Comparison of ENCODE assay signal across 24 mouse cellular contexts in genomic region chr14:61090955-61091354, GRCm38 (mm10). TPM values are rescaled to one million over a fixed set of nuclear protein-coding genes. Genes with fewer than 3 reads are reported as not detected.
DNase-seq lines count a peak whose midpoint lies in the region; ATAC-seq and TF ChIP-seq lines count a peak whose summit lies in the region.
"Had no signal": no experiment of that assay in that cellular context is flagged by ENCODE, and none has a peak within 500 bp of the region (broad histone marks: within the 10 kb centered on the region; RNA-seq: fewer than 3 reads in every experiment).

No protein-coding gene starts in this region.

- no peak overlapping the region for H3K27ac ChIP-seq in forebrain, postnatal 0 days (ENCODE audit: low read depth, low read length)
- H3K27ac ChIP-seq in forebrain, embryonic 11.5 days (ENCODE audit: low read depth, low read length): no peak overlapping the region
- H3K27ac ChIP-seq in layer of hippocampus, adult 2 months: no peak overlapping the region; the same call in 1 of the 2 replicates
- no peak overlapping the region for H3K27ac ChIP-seq in thymus, adult 2 months (ENCODE audit: control insufficient read depth, insufficient read depth, low read length)
- H3K27ac ChIP-seq: heart, embryonic 13.5 days; hindbrain, embryonic 13.5 days; limb, embryonic 13.5 days; liver, embryonic 14.5 days; lung, embryonic 15.5 days; stomach, embryonic 15.5 days had no signal

- H3K9ac ChIP-seq in forebrain, postnatal 0 days: no peak overlapping the region
- H3K9ac ChIP-seq in forebrain, embryonic 11.5 days (ENCODE audit: low read length): no peak overlapping the region
- H3K9ac ChIP-seq: heart, embryonic 13.5 days; hindbrain, embryonic 13.5 days; limb, embryonic 13.5 days; liver, embryonic 14.5 days; lung, embryonic 15.5 days; stomach, embryonic 15.5 days had no signal

- no peak overlapping the region for H3K4me3 ChIP-seq in forebrain, postnatal 0 days (ENCODE audit: low read depth, low read length)
- H3K4me3 ChIP-seq in forebrain, embryonic 11.5 days (ENCODE audit: low read depth, low read length): no peak overlapping the region
- H3K4me3 ChIP-seq in layer of hippocampus, adult 2 months: no peak overlapping the region
- H3K4me3 ChIP-seq in thymus, adult 2 months (ENCODE audit: control insufficient read depth, insufficient read depth, low read length): no peak overlapping the region
- H3K4me3 ChIP-seq: heart, embryonic 13.5 days; hindbrain, embryonic 13.5 days; limb, embryonic 13.5 days; lung, embryonic 15.5 days; stomach, embryonic 15.5 days had no signal

- no peaks in the 10 kb centered on the region for H3K9me3 ChIP-seq in forebrain, postnatal 0 days (ENCODE audit: low read length)
- H3K9me3 ChIP-seq in forebrain, embryonic 11.5 days (ENCODE audit: control insufficient read depth, low read length): no peaks in the 10 kb centered on the region
- H3K9me3 ChIP-seq: heart, embryonic 13.5 days; hindbrain, embryonic 13.5 days; limb, embryonic 13.5 days; lung, embryonic 15.5 days; stomach, embryonic 15.5 days had no signal

- H3K4me2 ChIP-seq in forebrain, postnatal 0 days (ENCODE audit: low read depth): no peak overlapping the region
- no peak overlapping the region for H3K4me2 ChIP-seq in forebrain, embryonic 11.5 days (ENCODE audit: low read depth, low read length, severe bottlenecking)
- H3K4me2 ChIP-seq: heart, embryonic 13.5 days; hindbrain, embryonic 13.5 days; limb, embryonic 13.5 days; lung, embryonic 15.5 days; midbrain, embryonic 11.5 days; stomach, embryonic 15.5 days had no signal

- WGBS in forebrain, postnatal 0 days: 48% methylated on average over 5 of the region's 5 CpGs
- 83% methylated on average over 5 of the region's 5 CpGs for WGBS in forebrain, embryonic 11.5 days
- 87% methylated on average over 5 of the region's 5 CpGs for WGBS in thymus, adult 2 months

- no peak for TF ChIP-seq CTCF in forebrain, postnatal 0 days (IDR thresholded peaks at IDR 0.05; ENCODE audit: low read depth)
- no peak for TF ChIP-seq CTCF in layer of hippocampus, adult 2 months (conservative IDR thresholded peaks at IDR 0.05)
- no peak for TF ChIP-seq CTCF in thymus, adult 2 months (IDR thresholded peaks at IDR 0.05; ENCODE audit: borderline replicate concordance, control insufficient read depth, extremely low read depth, insufficient read depth, low read length, poor library complexity)

- DNase-seq in forebrain, postnatal 0 days: peak; percentile 55
- no peak for DNase-seq in forebrain, embryonic 11.5 days (ENCODE audit: low spot score)
- DNase-seq in right cerebral cortex, adult 2 months (ENCODE audit: low spot score in 2 of 2): peak; percentile 21 to 23
- no peak for DNase-seq in right cerebral cortex, postnatal 14 days
- DNase-seq in layer of hippocampus, adult 2 months (ENCODE audit: low spot score in 2 of 2): peak; percentile 59 to 81
- peak; percentile 7 to 10 for DNase-seq in right cerebral cortex, postnatal 36 days (ENCODE audit: low spot score in 2 of 2)
- DNase-seq in adrenal gland, postnatal 25 days: no peak
- no peak for DNase-seq in thymus, adult 2 months
- DNase-seq: adrenal gland, postnatal 36 days; cerebellum, adult 8-10 months; gastrocnemius, postnatal 10 days; kidney, adult 8-10 months; kidney, postnatal 14 days; lung, postnatal 4 days had no signal

- ATAC-seq in forebrain, postnatal 0 days: peak; percentile 65
- no peak for ATAC-seq in forebrain, embryonic 11.5 days (replicated peaks; ENCODE audit: low FRiP score)
- ATAC-seq: inflammation-experienced regulatory T-cells, adult 6 months had no signal

- TF ChIP-seq POLR2A in thymus, adult 2 months (IDR thresholded peaks at IDR 0.05; ENCODE audit: control insufficient read depth, extremely low read depth, insufficient read depth, low read length, poor library complexity): no peak

- H3K4me1 ChIP-seq in forebrain, postnatal 0 days (ENCODE audit: insufficient read depth): no peaks in the 10 kb centered on the region
- no peaks in the 10 kb centered on the region for H3K4me1 ChIP-seq in forebrain, embryonic 11.5 days (replicated peaks; ENCODE audit: control insufficient read depth, insufficient read depth, low read length)
- H3K4me1 ChIP-seq in thymus, adult 2 months (replicated peaks; ENCODE audit: control insufficient read depth, insufficient read depth, low read length): no peaks in the 10 kb centered on the region
- H3K4me1 ChIP-seq: heart, embryonic 13.5 days; hindbrain, embryonic 13.5 days; limb, embryonic 13.5 days; lung, embryonic 15.5 days; stomach, embryonic 15.5 days had no signal

- no peaks in the 10 kb centered on the region for H3K27me3 ChIP-seq in forebrain, postnatal 0 days (ENCODE audit: insufficient read depth, low read length)
- no peaks in the 10 kb centered on the region for H3K27me3 ChIP-seq in forebrain, embryonic 11.5 days (ENCODE audit: control insufficient read depth, insufficient read depth, low read length)
- H3K27me3 ChIP-seq in thymus, adult 2 months (ENCODE audit: control insufficient read depth, insufficient read depth, low read length): no peaks in the 10 kb centered on the region
- H3K27me3 ChIP-seq: CH12.LX; heart, embryonic 13.5 days; hindbrain, embryonic 13.5 days; limb, embryonic 13.5 days; lung, embryonic 15.5 days; stomach, embryonic 15.5 days had no signal

- H3K36me3 ChIP-seq in forebrain, postnatal 0 days (ENCODE audit: insufficient read depth): no peaks in the 10 kb centered on the region
- H3K36me3 ChIP-seq in forebrain, embryonic 11.5 days (ENCODE audit: control insufficient read depth, insufficient read depth, low read length): no peaks in the 10 kb centered on the region
- no peaks in the 10 kb centered on the region for H3K36me3 ChIP-seq in thymus, adult 2 months (ENCODE audit: control insufficient read depth, insufficient read depth, low read length)
- H3K36me3 ChIP-seq: heart, embryonic 13.5 days; hindbrain, embryonic 13.5 days; limb, embryonic 13.5 days; lung, embryonic 15.5 days; stomach, embryonic 15.5 days had no signal

RNA-seq across cellular contexts. Expression of gene Tnfrsf19, which starts 44.7 kb away (rescaled TPM):
- total RNA-seq in forebrain, postnatal 0 days (2014; rRNA removed): 59.5 and 63.1 TPM in 2 replicates
- 52.7 and 56.0 TPM in 2 replicates for polyA plus RNA-seq in forebrain, postnatal 0 days (2015; fragmentation: Nextera tagmentation; extraction: Ambion mirVana)
- 127 and 138 TPM in 2 replicates for polyA plus RNA-seq in forebrain, embryonic 11.5 days (2014; fragmentation: Nextera tagmentation; extraction: Ambion mirVana)
- 10 to 100 TPM; 49.0 to 50.0 TPM for total RNA-seq in layer of hippocampus, adult 2 months (2021)
- 50.5 and 71.7 TPM in 2 replicates for total RNA-seq in adrenal gland, postnatal 25 days (2021)
- polyA plus RNA-seq in thymus, adult 2 months (2012; rRNA removed): 2.2 and 4.6 TPM in 2 replicates
- total RNA-seq: MEL had no signal
- polyA plus RNA-seq: inflammation-experienced regulatory T-cells, adult 6 months had no signal

RNA-seq across cellular contexts. Expression of gene Sacs, which starts 47.3 kb away (rescaled TPM):
- 38.3 TPM in 2 replicates for total RNA-seq in forebrain, postnatal 0 days (2014; rRNA removed)
- 3.1 and 5.3 TPM in 2 replicates for polyA plus RNA-seq in forebrain, postnatal 0 days (2015; fragmentation: Nextera tagmentation; extraction: Ambion mirVana)
- 5.4 and 6.0 TPM in 2 replicates for polyA plus RNA-seq in forebrain, embryonic 11.5 days (2014; fragmentation: Nextera tagmentation; extraction: Ambion mirVana)
- 10 to 100 TPM; 54.8 to 62.1 TPM for total RNA-seq in layer of hippocampus, adult 2 months (2021)
- 10.3 and 11.1 TPM in 2 replicates for total RNA-seq in adrenal gland, postnatal 25 days (2021)
- polyA plus RNA-seq in thymus, adult 2 months (2012; rRNA removed): 2.9 and 3.4 TPM in 2 replicates

Comparison
In these comparisons a context has a peak if more than half of its experiments do, and no peak if none do; other contexts are left out.
1. DNase-seq: peak in forebrain, postnatal 0 days (single experiment), right cerebral cortex, adult 2 months (2 of 2), layer of hippocampus, adult 2 months (2 of 2) and right cerebral cortex, postnatal 36 days (2 of 2); none in forebrain, embryonic 11.5 days (single experiment), right cerebral cortex, postnatal 14 days (single experiment), adrenal gland, postnatal 25 days (single experiment) and thymus, adult 2 months (single experiment).